Mouse (Mus musculus) ovary, postnatal 14 days (tissue): Measurements from ENCODE around the gene Chst8.

Source experiments
- DNase-seq: peaks from one replicate; pipeline ENCODE4 v3.0.0; 2022; ENCODE audit warnings: low spot score

The Chst8 gene

DNA sequence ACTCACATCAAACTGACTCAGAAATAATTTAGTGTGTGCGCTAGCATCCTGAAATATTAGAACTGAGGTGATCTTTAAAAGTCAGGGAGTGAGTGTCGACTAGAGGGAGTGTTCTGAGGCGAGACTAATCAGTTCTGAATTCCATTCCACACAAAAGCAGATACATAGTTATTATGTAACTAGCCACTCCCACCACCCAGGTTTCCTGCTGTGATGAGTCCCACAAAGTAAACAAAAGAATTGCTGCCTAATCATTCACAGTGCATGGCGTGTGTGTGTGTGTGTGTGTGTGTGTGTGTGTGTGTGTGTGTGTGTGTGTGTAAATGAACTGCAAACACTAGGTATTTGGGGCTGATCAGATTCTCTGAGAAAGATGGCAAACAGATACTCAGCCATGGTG, 108.1 kb downstream of the Chst8 start:
- DNase-seq: no peak

DNA sequence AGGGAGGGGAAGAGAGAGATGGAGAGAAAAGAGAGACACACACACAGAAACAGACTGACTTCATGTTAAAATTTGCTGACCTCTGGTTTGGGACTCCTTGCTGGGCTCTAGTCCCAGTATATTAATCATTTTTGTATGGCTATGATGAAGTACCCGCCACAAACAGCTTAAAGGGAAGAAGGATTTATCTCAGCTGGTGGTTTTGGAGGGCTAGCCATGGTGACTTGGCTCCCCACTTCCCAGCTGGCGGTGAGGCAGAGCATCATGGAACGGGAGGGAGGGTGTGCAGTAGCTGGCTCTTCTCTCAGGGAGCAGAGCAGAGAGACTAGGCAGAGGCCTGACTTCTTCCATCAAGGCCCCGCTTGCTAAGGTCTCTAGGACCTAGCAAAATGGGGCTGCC, 109.1 kb downstream of the Chst8 start:
- DNase-seq: no peak

- DNase-seq: peak; percentile 33
These were observed 109.7 kb downstream of the Chst8 start for GRCm38 (mm10) chr7:34702718-34703351.

GRCm38 (mm10) chr7:34699888-34700287, 112.6 kb downstream of the Chst8 start:
- DNase-seq: no peak

- no peak for DNase-seq
These were observed 114.3 kb downstream of the Chst8 start for GRCm38 (mm10) chr7:34698221-34698620.

DNA sequence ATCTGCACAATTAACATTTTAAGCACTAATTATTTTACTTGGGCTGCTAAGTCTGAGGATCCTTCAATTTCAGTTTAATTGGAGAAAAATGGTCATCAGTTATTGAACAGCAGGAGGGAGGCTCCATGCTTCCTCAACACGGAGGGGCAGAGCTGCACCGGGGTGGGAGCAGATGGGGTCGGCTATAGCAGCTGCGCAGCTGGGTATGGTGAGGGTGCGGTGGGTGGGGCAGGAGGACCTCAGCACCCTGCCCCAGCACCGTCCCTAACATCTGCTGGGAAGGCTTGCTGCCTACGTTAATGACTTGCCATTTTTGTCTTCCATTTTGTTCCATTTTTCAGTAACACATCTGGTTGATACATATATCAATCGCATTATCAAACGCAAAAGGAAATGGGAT, 116.4 kb downstream of the Chst8 start:
- DNase-seq: no peak

DNA sequence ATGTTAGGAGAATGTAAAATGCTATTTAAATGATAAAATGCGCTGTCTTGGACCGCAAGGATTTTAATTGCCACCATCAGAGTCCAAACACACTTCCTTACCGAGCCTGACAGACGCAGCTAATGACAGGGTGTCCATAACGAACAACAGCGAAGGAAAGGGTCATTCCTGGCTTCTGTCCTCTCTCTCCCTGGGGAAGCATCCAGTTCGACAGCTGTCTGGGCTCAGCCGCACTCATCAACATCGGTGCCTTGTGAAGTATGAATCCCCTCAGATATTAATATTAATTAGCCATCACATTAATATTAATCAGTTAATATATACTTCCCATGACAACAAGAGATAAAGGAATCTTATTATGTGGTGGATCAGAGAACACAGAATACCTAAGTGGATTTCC, 117.6 kb downstream of the Chst8 start:
- no peak for DNase-seq

DNA sequence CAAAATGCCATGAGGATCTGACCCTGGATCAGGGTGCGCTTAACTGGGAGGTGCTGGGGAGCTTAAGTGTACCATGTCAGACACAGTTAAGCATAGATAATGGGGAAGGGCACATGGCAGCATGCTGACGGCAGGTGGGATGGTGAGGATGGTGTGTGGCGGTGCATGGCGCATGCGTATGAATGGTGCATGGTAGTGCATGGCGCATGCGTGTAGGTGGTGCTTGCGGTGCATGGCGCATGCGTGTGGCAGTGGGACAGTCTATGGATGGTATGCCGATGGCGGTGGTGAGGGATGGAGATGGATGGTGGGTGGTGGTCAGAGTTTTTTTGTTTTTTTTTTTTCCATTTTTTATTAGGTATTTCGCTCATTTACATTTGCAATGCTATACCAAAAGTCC, 118.6 kb downstream of the Chst8 start:
- no peak for DNase-seq

- DNase-seq: no peak
These were observed 119.4 kb downstream of the Chst8 start for GRCm38 (mm10) chr7:34693072-34693471.

DNA sequence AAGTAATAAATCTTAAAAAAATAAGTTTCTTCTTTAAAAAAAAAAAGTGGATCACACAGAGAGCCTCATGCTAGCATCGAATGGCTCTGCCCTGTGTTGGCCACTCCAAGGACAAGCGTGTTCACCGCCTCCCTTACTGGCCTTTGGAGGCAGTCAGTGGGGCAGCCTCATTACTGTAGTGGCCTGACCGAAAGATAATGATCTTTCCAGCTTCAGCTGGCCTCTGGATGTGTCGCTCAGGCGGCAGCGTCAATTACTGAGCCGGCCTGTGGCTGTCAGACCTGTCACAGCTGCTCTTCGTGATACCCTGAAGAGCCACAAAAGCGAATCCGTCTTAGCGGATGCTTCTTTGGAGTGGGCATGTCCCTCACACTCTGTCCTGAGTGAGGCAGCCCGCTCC, 122.4 kb downstream of the Chst8 start:
- no peak for DNase-seq

DNA sequence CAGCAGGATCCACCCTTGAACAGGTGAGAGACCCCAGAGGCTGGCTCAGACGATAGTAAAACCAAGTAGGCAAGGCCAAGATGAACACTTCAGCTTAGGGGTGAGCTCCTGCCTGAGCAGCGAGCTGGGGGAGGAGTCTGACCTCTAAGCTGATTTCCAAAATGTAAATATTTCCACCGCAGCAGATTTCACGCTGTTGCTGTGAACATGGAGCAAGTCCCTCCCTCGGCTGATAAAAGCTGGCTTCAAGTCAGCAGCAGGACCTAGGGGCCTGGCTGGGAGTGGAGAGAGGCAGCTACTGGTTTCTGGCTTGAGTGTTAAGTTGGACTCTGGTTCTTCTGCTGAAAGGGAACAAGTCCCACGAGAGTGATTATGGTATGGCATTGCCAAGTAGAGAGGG, 123.5 kb downstream of the Chst8 start:
- DNase-seq: no peak

GRCm38 (mm10) chr7:34685801-34686200, 126.7 kb downstream of the Chst8 start:
- DNase-seq: no peak

DNA sequence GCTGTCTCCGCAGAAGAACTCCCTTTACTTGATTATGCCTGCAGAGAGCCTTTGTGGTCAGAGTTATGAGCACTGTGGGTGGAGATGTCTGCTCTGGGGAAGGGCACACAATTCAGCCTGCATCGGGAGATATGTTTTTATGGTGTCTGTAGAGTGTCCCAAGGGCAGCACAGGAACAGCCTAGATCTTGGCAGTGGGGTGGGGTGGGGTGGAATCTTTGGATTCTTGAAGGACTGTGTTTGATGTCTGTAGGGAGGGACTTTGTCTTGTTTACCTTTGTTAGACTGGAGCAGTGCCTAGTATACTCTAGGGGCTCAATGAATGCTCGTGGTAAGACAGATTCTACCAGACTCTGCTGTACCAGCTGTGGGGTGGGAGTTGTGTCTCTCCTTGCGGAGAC, 127.3 kb downstream of the Chst8 start:
- DNase-seq: no peak

DNA sequence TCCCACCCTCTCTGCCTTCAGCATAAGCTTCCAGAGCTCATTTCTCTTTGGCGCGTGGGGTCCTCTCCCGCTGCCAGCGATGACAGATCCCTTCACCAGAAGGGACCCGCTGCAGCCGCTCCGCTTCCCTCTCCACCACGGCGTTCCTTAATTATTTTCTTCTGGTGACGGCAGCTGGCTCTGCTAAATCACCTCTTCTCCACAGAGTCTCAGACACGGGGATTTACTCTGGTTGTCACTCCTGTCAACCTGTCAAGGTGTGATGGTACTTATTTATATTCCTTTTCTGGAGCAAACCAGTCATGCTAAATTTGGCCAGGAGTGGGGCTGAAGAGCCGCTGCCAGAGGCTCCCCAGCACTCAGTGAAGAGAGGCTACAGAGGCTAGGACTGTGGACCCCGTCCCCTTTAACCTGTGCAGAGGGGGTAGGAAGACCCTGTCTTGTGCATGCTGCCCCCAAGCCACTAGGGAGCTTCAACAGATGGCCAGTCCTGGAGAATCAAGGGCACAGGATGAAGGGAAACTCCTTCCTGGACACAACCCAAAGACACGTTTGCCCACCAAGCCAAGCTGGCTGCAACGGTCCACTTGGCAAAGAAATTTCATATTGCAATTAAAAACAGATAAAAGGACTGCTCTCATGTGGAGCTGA, 131.6 kb downstream of the Chst8 start:
- DNase-seq: no peak

DNA sequence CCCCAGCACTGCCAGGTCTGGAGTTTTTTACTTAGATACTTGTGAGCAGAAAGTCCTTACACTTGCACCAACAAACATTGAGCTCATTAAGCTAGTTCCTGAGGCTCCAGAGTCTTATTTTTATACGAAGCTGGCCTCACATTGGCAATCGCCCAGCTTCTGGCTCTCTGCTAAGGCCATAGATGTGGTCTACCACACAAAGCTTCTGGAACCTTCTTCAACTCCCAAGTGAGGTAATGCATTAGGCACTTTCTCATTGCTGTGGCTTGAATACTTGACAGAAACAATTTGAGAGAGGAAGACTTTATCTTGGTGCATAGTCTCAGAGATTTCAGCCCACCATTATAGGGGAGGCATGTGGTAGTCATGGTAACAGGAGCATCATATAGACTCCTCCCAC, 132.6 kb downstream of the Chst8 start:
- no peak for DNase-seq

- DNase-seq: peak; percentile 80
These were observed 136.5 kb downstream of the Chst8 start for GRCm38 (mm10) chr7:34675831-34676514.

DNA sequence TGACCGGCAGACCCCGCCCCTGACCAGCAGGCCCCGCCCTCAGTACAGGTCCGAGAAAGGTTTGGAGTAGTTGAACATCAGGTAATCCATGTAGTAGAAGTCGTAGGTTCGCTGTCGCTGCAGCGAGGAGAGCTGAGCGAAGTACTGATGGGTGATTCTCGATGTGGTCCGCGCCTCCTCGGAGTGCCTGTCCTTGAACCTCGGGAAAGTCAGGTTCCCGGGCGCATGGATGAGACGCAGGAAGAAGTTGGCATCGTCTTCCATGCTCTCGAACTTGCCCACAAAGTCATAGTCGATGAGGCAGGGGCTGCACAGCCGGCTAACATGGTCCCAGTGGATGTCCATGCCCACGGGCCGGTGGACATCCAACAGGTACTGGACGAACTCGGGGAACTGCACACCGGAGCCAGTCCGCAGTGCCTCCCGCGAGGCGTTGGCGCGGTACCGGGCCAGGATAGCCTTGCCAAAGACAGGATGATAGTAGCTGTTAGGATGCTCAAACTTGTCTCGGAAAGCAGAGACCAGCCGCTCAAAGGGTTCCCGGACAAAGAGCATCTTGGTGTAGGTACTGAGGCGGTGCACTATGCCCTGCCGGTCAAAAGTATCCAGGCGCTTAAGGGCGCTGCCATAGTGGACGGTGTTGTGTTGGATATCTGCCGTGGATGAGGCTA, 137.3 kb downstream of the Chst8 start:
- no peak for DNase-seq

DNA sequence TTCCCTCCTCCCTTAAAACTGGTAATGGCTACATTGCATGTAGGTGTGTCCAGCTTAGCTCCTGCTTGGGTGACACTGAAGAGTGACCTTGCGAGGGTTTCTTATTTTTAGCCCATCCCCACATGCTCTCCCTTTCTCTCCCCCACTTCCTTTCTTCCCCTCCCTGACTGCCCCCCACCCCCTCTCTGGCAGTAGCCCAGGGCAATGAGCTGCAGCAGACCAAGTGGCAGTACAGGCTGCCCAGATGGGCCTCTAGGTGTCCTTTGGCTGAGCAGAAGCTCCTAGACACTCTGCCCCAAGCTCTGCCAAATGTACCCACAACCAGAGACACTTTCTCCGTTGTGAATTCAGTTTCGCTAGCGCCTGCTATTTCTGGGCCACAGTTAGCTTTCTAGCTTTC, 139.6 kb downstream of the Chst8 start:
- DNase-seq: no peak

DNA sequence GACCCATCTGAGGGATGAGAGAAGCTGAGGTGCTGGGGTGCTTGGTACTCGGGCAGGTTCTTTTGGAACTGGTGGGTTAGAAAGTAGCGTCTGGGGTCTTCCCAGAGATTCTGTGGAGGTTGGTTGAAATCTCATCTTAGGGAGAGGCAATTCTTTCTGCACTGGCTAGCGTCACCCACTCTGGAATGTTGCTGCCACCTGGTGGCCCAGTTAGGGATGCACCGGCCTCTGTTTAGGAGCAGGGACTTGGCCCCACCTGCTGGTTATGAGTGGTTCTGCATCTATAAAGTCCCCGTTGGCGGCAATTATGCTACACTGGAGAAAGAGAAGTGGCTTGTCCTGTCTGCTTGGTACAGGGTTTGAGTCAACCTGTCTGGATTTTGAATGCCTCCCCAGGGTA, 140.6 kb downstream of the Chst8 start:
- peak; percentile 95 for DNase-seq

DNA sequence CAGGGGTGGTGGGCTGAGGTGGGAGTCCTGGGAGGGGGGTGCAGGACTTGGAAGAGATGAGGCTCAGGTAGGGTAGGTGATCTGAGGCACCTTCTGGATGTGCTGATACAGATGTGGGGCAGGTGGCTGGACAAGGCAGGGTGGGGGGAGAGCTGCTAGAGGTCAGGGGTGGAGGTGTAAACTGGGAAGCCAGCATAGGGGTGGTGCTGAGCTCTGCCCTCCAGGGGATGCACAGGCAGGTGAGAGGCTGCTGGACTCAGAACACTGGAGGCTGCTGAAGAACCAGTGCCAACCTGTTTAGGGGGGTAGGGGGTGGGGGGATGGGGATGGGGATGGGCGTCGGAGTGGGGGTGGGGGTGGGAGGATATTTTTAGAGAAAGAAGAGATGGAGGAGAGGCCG, 141.7 kb downstream of the Chst8 start:
- no peak for DNase-seq

GRCm38 (mm10) chr7:34669336-34669735, 143.2 kb downstream of the Chst8 start:
- no peak for DNase-seq

- DNase-seq: no peak
These were observed 144.6 kb downstream of the Chst8 start for GRCm38 (mm10) chr7:34667874-34668273.

DNA sequence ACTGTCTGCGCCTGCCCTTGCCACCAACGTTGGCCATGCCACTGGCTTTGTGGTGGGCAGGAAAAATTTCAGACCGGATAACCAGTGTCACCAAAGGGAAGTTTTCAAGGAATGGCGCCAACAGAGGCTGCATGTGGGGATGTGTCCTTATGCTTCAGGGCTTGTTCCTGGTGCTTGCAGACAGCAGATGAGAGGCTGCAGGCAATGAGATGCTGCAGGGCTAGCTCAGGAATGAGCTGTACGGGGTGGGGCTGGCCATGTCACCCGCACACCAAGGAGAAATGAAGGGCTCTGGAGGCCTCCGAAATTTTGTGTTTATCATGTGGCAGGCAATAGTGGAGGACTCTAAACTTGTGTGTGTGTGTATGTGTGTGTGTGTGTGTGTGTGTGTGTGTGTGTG, 149.4 kb downstream of the Chst8 start:
- DNase-seq: no peak
